Mouse (Mus musculus) thymus, postnatal 0 days (tissue): ENCODE data around the gene Wnt1. TPM values are rescaled to one million over a fixed set of nuclear protein-coding genes. Genes with fewer than 3 reads are reported as not detected.
"Not testable (repeated sequence)": the region's sequence is repeated elsewhere in the genome, so short reads cannot be mapped to it uniquely, and the experiment has no call there.

Experiments
- DNase-seq: peaks from one replicate; pipeline ENCODE4 v3.0.0-alpha.2; 2015; ENCODE audit warnings: low spot score
- polyA plus RNA-seq: library from polyadenylated mRNA; unstranded; fragments of >200 nt; fragmentation: Nextera tagmentation; extraction: Ambion mirVana; gene quantifications from 2 replicates; pipeline ENCODE4 v1.2.1, GENCODE M21; 2015

Wnt1 gene
- polyA plus RNA-seq, 1 experiment from 2014 or later, result not detected

GRCm38 (mm10) chr15:98805324-98806040, 15.8 kb downstream of the Wnt1 start:
- DNase-seq, result peak; percentile 49

GRCm38 (mm10) chr15:98806071-98806808, 16.6 kb downstream of the Wnt1 start:
- DNase-seq, result no peak

DNA sequence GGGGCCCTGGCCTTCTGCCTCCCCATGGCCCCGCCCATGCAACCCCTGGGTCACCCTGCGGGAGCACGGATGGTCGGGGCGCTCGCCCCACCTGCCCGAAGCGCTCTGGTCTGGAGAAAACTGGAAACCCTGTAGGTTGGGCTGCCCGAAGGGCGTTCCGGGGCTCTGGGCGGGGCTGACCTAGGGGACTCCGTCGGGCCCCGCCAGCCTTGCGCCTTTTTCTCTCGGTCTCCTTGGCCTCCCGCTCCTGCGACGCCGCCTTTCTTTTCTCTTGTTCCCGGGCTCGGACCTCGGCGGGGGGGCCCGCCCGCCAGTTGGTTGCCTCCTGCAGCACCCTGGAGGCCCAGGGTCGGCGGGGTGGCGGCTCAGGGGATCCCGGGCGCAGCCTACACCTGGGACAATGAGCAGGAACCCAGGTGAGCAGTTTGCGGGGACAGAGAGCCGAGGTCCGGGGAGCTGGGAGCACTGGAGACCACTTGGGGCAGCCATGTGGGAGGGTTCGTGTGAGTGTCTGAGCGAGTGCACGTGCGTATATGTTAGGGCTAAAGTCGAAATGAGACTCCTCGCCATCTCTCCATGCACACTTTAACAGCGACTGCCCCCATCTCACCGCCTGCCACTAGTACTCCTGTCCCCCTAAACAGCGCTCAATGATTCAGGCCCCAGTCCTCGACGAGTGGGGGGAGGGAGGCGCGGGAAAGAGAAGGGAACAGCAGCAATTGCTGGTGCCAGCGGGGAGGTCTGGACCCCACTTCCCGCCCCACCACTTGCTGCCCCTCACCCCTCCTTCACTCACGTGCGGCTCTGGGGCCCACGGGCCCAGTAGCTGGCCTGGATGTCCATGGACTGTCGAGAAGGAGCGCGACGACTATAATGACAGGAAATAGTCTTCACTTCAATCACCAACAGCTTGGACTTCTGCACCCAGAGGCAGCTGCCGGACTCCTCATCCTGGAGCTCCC, 17.4 kb downstream of the Wnt1 start:
- no peak for DNase-seq

DNA sequence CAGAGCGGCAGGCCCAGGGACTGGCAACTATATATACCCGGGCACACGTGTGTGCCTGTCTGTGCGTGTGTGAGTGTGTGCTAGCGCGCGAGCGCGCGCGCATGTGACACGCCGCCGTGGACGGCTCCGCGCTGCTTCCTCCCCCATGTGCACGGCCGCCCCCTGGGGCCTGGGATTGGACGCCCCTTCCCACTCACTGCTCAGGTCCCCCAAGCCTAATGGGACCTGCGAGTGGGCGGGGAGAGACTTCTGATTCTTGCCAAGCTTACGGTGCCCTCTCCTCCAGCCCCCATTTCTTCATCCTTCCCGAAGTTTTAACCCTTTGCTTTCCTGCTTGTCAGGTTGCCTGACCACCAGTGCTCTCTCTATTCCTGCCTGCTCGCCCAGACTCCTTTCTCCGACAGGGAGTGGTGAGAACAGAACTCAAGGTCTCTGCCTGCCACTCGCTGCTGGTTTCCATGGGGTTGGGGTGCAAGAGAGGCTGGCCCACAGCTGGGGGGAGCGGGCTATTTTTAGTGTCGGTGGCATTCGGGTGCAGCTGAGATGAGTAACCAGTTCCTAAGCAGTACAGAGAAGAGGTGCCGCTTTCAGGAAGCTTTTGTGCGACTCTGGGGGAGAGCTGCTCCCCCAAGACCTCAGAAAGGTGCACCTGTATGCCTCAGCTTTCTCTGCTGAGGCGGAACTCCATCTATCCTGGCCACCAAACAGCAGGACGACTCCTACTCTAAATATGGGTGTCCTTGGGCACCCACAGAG, 18.4 kb downstream of the Wnt1 start:
- DNase-seq, result peak; percentile 80

DNA sequence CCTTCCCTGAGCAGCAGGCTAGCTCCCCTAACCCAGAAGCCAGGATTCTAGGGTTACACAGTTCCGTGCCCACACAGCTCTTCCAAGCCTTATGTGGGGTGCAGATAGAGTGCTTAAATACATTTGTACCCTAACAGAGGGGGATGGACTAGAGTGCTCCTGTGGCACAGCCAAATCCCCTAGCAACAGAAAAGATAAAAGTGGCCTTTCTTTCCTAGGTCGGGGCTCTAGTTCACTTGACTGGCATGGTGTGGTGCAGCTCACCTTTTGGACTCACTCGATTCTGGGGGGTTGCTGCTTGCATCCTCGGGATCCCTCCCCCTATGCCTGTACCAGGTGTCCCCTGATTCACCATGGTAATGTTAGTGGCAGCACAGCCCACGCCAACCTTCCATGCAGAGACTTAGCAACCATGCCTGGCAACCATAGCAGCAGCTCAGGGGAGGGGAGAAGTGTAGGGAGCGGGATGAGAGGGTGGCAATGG, 19.0 kb downstream of the Wnt1 start:
- no peak for DNase-seq

GRCm38 (mm10) chr15:98809390-98809789, 19.7 kb downstream of the Wnt1 start, which contains the start of gene Ddn:
Ddn (minus strand) TSS chr15:98809490.
- no peak for DNase-seq

GRCm38 (mm10) chr15:98810212-98810611, 20.6 kb downstream of the Wnt1 start:
- DNase-seq, result not testable (repeated sequence)

- DNase-seq, result no peak
Measured at GRCm38 (mm10) chr15:98812741-98813424, 23.2 kb downstream of the Wnt1 start.

DNA sequence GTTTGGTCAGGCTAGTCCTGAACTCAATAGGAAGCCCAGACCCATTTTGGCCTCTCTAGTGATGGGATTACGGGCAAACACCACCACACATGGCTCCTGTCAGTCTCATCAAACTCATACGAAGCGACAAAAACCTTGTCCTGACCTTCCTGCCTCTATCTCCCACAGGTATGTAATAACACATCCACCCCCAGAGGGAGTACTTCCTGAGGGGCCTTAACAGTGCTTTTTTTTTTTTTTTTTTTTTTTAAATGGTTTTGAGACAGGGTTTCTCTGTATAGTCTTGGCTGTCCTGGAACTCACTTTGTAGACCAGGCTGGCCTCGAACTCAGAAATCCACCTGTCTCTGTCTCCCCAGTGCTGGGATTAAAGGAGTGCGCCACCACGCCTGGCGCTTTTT, 28.5 kb downstream of the Wnt1 start:
- no peak for DNase-seq

GRCm38 (mm10) chr15:98820937-98821336, 31.3 kb downstream of the Wnt1 start:
- DNase-seq, result no peak

GRCm38 (mm10) chr15:98821403-98821802, 31.7 kb downstream of the Wnt1 start:
- peak; percentile 37 for DNase-seq

DNA sequence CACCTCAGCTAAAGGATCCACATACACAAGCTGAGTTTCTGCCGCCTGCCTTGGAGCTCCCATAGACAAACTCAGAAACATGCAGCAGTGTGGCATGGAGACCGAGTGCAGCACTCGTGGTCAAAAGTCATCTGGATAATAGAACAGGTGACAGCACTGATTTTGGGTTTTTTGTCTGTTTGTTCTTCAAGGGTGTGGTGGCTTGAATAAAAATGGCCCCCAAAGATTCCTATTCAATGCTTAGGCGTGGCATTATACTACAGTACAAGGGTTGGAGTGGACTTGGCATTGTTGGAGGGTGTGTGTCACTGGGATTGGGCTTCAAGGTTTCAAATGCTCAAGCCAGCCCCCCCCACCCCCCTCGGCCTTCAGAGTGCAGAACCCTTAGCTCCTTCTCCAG, 32.5 kb downstream of the Wnt1 start:
- no peak for DNase-seq

DNA sequence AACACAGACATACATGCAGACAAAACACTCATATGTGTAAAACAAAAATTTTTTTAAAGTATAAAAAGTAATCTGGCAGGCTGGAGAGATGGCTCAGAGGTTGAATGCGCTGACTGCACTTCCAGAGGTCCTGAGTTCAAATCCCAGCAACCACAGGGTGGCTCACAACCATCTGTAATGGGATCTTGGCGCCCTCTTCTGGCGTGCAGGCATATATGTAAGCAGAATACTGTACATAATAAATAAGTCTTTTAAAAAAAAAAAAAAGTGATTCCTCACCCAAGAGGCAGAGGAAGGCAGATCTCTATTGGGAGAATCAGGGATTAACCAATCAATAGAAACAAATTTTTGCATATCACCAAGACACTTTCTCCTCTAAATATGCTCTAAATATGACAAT, 33.8 kb downstream of the Wnt1 start:
- DNase-seq, result no peak

DNA sequence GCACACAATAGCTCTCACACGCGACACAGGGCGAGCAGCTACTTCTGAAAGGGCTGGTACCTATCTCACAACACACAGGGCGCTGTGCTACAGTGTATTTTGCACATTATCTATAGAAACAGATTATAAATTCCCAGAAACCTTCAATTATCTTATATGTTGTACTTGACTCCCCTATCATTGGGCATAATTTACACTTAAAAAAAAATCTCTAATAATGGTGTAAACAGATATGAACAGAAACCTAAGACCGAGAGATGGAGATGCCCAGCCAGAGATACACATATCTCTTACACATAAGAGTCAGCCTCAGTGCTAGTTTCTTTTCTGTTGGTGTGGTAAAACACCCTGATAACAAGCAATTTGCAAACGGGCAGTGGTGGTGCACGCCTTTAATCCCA, 38.0 kb downstream of the Wnt1 start:
- no peak for DNase-seq

DNA sequence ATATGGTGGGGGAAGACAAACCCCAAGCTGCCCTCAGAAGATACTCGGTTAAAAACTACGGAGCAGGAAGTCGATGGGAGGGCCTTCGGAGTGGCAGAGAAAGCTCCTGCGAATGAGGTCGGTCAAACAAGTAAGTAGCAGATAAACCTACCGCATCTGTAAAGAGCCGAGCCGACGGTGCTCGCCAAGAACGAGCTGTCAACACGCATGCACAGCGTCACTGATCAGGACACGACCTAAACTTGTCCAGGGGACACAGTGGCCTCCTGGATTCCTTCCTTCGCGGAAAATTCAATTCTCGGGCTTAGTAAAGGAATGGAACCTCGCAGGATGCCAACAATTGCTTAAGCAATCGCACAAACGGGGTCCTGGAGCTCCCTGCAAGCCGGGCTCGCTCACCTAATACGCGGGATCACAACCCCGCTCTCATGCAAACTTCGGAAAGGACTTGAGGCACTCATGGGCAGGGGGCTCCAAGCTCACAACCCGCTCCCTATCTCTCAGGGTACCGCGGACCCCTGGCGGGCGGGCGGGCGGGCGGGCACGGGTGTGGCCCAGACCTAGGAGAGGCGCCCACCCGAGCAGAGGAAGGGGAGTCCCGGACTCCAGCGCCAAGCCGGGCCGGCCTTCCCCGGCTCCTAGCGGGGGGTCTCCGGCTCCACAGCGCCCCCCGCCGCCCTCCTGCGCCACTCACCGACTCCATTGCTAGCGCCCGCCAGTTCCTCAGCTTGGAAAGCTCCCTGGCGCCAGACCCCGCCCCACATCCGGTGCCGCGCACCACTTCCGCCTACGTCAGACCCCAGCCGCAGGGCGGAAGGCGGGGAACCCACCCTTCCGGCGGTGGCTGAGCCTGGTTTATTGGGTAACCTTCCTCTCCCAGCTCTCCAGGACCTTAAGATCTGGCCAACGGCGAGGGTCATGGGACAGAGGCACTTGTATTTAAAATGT, 41.4 kb downstream of the Wnt1 start, which contains the start of gene Prkag1:
Gene Prkag1, minus strand, starts transcription at position 786 of the 948 bp plus-strand sequence.
- peak; percentile 98 for DNase-seq

DNA sequence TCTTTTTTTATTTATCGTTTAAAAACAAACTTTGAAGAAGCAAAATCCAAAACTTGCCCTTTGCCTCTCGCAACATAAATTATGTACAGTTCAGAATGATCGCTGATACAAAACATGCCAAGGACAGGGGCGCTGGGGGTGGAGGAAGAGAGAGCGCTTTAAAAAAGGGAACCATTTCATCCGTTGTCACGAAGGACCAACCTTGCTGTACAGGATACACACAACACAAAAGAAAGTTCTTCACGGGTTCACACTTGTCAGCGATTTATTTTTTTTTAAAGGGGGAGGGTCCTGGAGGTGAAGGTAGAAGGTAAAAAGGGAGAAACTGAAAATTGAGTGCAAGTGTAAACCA, 42.0 kb downstream of the Wnt1 start:
- DNase-seq, result no peak

DNA sequence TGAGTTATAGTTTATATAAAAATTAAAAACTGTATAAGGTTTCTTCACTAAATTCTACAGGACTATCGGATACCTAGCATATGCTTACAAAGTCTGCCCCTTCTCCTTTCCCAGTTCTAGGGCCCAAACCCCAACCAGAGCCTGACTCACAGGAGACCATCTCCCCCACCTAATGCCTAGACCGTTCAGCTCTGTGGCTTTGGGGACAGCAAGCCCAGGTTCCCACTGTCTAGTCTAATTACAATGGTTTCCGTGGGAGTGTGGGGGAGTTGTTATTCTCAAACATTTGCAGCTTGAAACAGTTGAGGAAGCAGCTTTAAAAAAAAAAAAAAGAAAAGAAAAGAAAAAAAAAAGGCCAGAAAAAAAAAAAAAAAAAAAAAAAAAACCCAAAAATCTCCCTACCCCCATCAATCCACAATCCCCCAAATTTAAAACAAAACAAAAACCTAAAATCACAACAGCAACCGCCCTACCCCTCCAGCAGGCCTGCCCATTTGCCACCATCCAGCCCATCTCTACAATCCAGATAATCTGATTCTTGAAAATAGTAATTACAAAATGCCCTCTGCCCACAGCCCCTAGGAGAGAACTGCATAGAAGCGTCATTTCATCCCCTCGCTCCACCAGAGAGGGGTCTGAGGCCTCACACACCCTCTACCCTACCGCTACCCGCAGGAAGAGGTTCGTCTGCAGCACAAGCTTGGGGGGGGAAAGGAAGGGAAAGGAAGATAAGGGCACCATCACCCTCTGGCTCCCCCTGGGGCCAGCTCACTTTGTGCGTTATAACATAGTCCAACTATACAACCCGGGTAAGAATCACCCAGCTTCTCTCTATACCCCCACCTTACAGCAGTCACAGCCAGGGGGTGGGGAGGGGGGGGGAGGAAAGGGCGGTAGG, 42.8 kb downstream of the Wnt1 start:
- peak; percentile 81 for DNase-seq

- DNase-seq, result no peak
Measured at GRCm38 (mm10) chr15:98833281-98833680, 43.6 kb downstream of the Wnt1 start.
